Mouse (Mus musculus) kidney, embryonic 15.5 days (tissue): ENCODE results near the gene Utrn. TPM values are rescaled to one million over a fixed set of nuclear protein-coding genes. Genes with fewer than 3 reads are reported as not detected.
"Not testable (repeated sequence)": the region's sequence is repeated elsewhere in the genome, so short reads cannot be mapped to it uniquely, and the experiment has no call there.

Experiments used
- ATAC-seq: fragments of 200-750 bp; cut with Nextera tagmentation; replicated peaks from 2 replicates; pipeline ENCODE4 v1.8.0; 2017; ENCODE audit warnings: moderate TSS enrichment; ENCODE audit not compliant: low FRiP score
- H3K27ac ChIP-seq: fragments of 300-500 bp; sonication (generic); 2 replicates; pipeline ENCODE4 v1.5.1; 2015; ENCODE audit warnings: mild to moderate bottlenecking, inconsistent platforms
- H3K27me3 ChIP-seq: fragments of 300-500 bp; sonication (generic); 2 replicates; pipeline ENCODE4 v1.6.1; 2015; ENCODE audit warnings: inconsistent platforms
- H3K36me3 ChIP-seq: fragments of 300-500 bp; sonication (generic); 2 replicates; pipeline ENCODE4 v1.6.1; 2015; ENCODE audit warnings: inconsistent platforms
- H3K4me1 ChIP-seq: fragments of 300-500 bp; sonication (generic); 2 replicates; pipeline ENCODE4 v1.6.1; 2015; ENCODE audit warnings: inconsistent platforms
- H3K4me2 ChIP-seq: fragments of 300-500 bp; sonication (generic); 2 replicates; pipeline ENCODE4 v1.6.1; 2015; ENCODE audit warnings: moderate library complexity, mild to moderate bottlenecking, inconsistent platforms
- H3K4me3 ChIP-seq: fragments of 300-500 bp; sonication (generic); replicated peaks from 2 replicates; pipeline ENCODE4 v1.5.1; 2015; ENCODE audit warnings: mild to moderate bottlenecking, inconsistent platforms
- H3K9ac ChIP-seq: fragments of 300-500 bp; sonication (generic); 2 replicates; pipeline ENCODE4 v1.6.1; 2015; ENCODE audit warnings: mild to moderate bottlenecking, inconsistent platforms
- H3K9me3 ChIP-seq: fragments of 300-500 bp; sonication (generic); replicated peaks from 2 replicates; pipeline ENCODE4 v1.6.1; 2016; ENCODE audit warnings: inconsistent platforms
- WGBS: fragments of 180-500 bp; shearing (Covaris S2); methylation state at CpG from one replicate; pipeline ENCODE4 v1.1.7; 2015; ENCODE audit warnings: mixed read lengths; 5-methylcytosine and 5-hydroxymethylcytosine counted together
- polyA plus RNA-seq: library from polyadenylated mRNA; unstranded; fragments of >200 nt; fragmentation: Nextera tagmentation; extraction: Ambion mirVana; gene quantifications from 2 replicates; pipeline ENCODE4 v1.2.1, GENCODE M21; 2015

Gene Utrn
- polyA plus RNA-seq, 1 experiment from 2014 or later, result 86.1 TPM

- no peaks in the 10 kb centered on the region for H3K9me3 ChIP-seq
- ATAC-seq, result no peak
Observed at GRCm38 (mm10) chr10:12643336-12643735, 225.8 kb downstream of the Utrn start.

GRCm38 (mm10) chr10:12639638-12640037, 229.5 kb downstream of the Utrn start:
- Histone ChIP-seq H3K36me3 (peaks cover 51% of the 10 kb centered on the region), H3K9ac (no peak overlapping the region), H3K27me3 (no peaks in the 10 kb centered on the region), H3K4me3 (no peak overlapping the region), H3K27ac (no peak overlapping the region), H3K9me3 (no peaks in the 10 kb centered on the region), H3K4me1 (no peaks in the 10 kb centered on the region), H3K4me2 (no peak overlapping the region)
- no peak for ATAC-seq
- 83% methylated on average over 4 of the region's 4 CpGs for WGBS

More at GRCm38 (mm10) chr10:12643336-12643735, 225.8 kb downstream of the Utrn start:
- Histone ChIP-seq H3K27me3 (no peaks in the 10 kb centered on the region), H3K4me1 (no peaks in the 10 kb centered on the region), H3K36me3 (peaks cover 45% of the 10 kb centered on the region), H3K4me3 (no peak overlapping the region), H3K4me2 (no peak overlapping the region), H3K9ac (no peak overlapping the region), H3K27ac (no peak overlapping the region)
- 83% methylated on average over 8 of the region's 8 CpGs for WGBS

GRCm38 (mm10) chr10:12633965-12634364, 235.2 kb downstream of the Utrn start:
- Histone ChIP-seq H3K36me3 (peaks cover 41% of the 10 kb centered on the region), H3K27me3 (no peaks in the 10 kb centered on the region), H3K4me3 (no peak overlapping the region), H3K4me2 (no peak overlapping the region), H3K27ac (peak overlapping the region; percentile 18; the same call in 1 of the 2 replicates), H3K9me3 (no peaks in the 10 kb centered on the region), H3K4me1 (no peaks in the 10 kb centered on the region), H3K9ac (no peak overlapping the region)
- no peak for ATAC-seq
- WGBS, result 91% methylated on average over 4 of the region's 4 CpGs

GRCm38 (mm10) chr10:12630933-12631332, 238.2 kb downstream of the Utrn start:
- Histone ChIP-seq H3K27me3 (no peaks in the 10 kb centered on the region), H3K4me3 (no peak overlapping the region), H3K27ac (no peak overlapping the region), H3K36me3 (peaks cover 38% of the 10 kb centered on the region), H3K4me2 (no peak overlapping the region), H3K4me1 (no peaks in the 10 kb centered on the region), H3K9me3 (no peaks in the 10 kb centered on the region), H3K9ac (no peak overlapping the region)
- no peak for ATAC-seq
- WGBS, result 89% methylated on average over 5 of the region's 5 CpGs

GRCm38 (mm10) chr10:12618397-12618796, 250.8 kb downstream of the Utrn start:
- Histone ChIP-seq H3K4me1 (peaks cover 10% of the 10 kb centered on the region; the same call in 1 of the 2 replicates), H3K27me3 (no peaks in the 10 kb centered on the region), H3K36me3 (peaks cover 7% of the 10 kb centered on the region; the same call in 1 of the 2 replicates), H3K27ac (no peak overlapping the region), H3K4me3 (no peak overlapping the region), H3K9ac (no peak overlapping the region), H3K9me3 (no peaks in the 10 kb centered on the region), H3K4me2 (no peak overlapping the region)
- no peak for ATAC-seq
- WGBS, result 86% methylated on average over 3 of the region's 3 CpGs

GRCm38 (mm10) chr10:12615723-12616122, 253.4 kb downstream of the Utrn start:
- H3K4me1 ChIP-seq, result peaks cover 10% of the 10 kb centered on the region; the same call in 1 of the 2 replicates
- H3K4me3 ChIP-seq, result no peak overlapping the region
- H3K27me3 ChIP-seq, result no peaks in the 10 kb centered on the region
- WGBS, result 52% methylated on average over 3 of the region's 3 CpGs
- no peak overlapping the region for H3K4me2 ChIP-seq
- no peak for ATAC-seq
- H3K9me3 ChIP-seq, result no peaks in the 10 kb centered on the region
- 0 out of 2 replicates have a peak, but pooled peaks cover 3% of the 10 kb centered on the region for H3K36me3 ChIP-seq
- no peak overlapping the region for H3K27ac ChIP-seq
- H3K9ac ChIP-seq, result no peak overlapping the region

- Histone ChIP-seq H3K36me3 (no peaks in the 10 kb centered on the region), H3K4me3 (peak overlapping the region; percentile 33), H3K9me3 (no peaks in the 10 kb centered on the region), H3K4me2 (peak overlapping the region; percentile 59), H3K4me1 (peaks cover 10% of the 10 kb centered on the region; the same call in 1 of the 2 replicates), H3K27me3 (no peaks in the 10 kb centered on the region), H3K9ac (0 out of 2 replicates have a peak overlapping the region, but pooled peaks have one; percentile 18), H3K27ac (no peak overlapping the region)
- 14% methylated on average over 22 of the region's 22 CpGs for WGBS
- ATAC-seq, result peak; percentile 61
Observed at GRCm38 (mm10) chr10:12614465-12615199, 254.5 kb downstream of the Utrn start.

GRCm38 (mm10) chr10:12612235-12612863, 256.8 kb downstream of the Utrn start:
- Histone ChIP-seq H3K4me2 (no peak overlapping the region), H3K27ac (no peak overlapping the region), H3K9me3 (no peaks in the 10 kb centered on the region), H3K27me3 (no peaks in the 10 kb centered on the region), H3K4me1 (peaks cover 10% of the 10 kb centered on the region; the same call in 1 of the 2 replicates), H3K4me3 (no peak overlapping the region), H3K9ac (no peak overlapping the region), H3K36me3 (no peaks in the 10 kb centered on the region)
- peak; percentile 76; the same call in 1 of the 2 replicates for ATAC-seq
- 38% methylated on average over 4 of the region's 4 CpGs for WGBS

- Histone ChIP-seq H3K9ac (no peak overlapping the region), H3K36me3 (no peaks in the 10 kb centered on the region), H3K4me2 (no peak overlapping the region), H3K27ac (no peak overlapping the region), H3K9me3 (no peaks in the 10 kb centered on the region), H3K4me3 (no peak overlapping the region), H3K27me3 (no peaks in the 10 kb centered on the region), H3K4me1 (peaks cover 7% of the 10 kb centered on the region; the same call in 1 of the 2 replicates)
- no peak for ATAC-seq
- WGBS, result 85% methylated on average over 7 of the region's 7 CpGs
Observed at GRCm38 (mm10) chr10:12609896-12610295, 259.3 kb downstream of the Utrn start.

GRCm38 (mm10) chr10:12608634-12609033, 260.5 kb downstream of the Utrn start:
- H3K36me3 ChIP-seq, result no peaks in the 10 kb centered on the region
- H3K9ac ChIP-seq, result no peak overlapping the region

GRCm38 (mm10) chr10:12607180-12607579, 262.0 kb downstream of the Utrn start:
- not testable (repeated sequence) for H3K27me3 ChIP-seq, ATAC-seq, H3K36me3 ChIP-seq

More at GRCm38 (mm10) chr10:12608634-12609033, 260.5 kb downstream of the Utrn start:
- no peak overlapping the region for H3K4me2 ChIP-seq
- H3K9me3 ChIP-seq, result no peaks in the 10 kb centered on the region
- H3K4me1 ChIP-seq, result no peaks in the 10 kb centered on the region
- no peak overlapping the region for H3K4me3 ChIP-seq
- H3K27me3 ChIP-seq, result no peaks in the 10 kb centered on the region
- no peak overlapping the region for H3K27ac ChIP-seq
- no peak for ATAC-seq

GRCm38 (mm10) chr10:12595379-12595778, 273.8 kb downstream of the Utrn start:
- H3K27me3 ChIP-seq, result no peaks in the 10 kb centered on the region
- H3K9me3 ChIP-seq, result no peaks in the 10 kb centered on the region
- H3K4me3 ChIP-seq, result no peak overlapping the region
- H3K36me3 ChIP-seq, result no peaks in the 10 kb centered on the region
- no peak overlapping the region for H3K27ac ChIP-seq
- ATAC-seq, result no peak
- H3K9ac ChIP-seq, result no peak overlapping the region
- H3K4me2 ChIP-seq, result no peak overlapping the region
- H3K4me1 ChIP-seq, result 0 out of 2 replicates have a peak, but pooled peaks cover 10% of the 10 kb centered on the region
- 76% methylated on average over 2 of the region's 2 CpGs for WGBS

More at GRCm38 (mm10) chr10:12607180-12607579, 262.0 kb downstream of the Utrn start:
- H3K27ac ChIP-seq, H3K4me2 ChIP-seq, H3K4me1 ChIP-seq, H3K9me3 ChIP-seq, H3K9ac ChIP-seq, H3K4me3 ChIP-seq: not testable (repeated sequence)
- 95% methylated on average over 6 of the region's 6 CpGs for WGBS
